Mouse (Mus musculus) yolk sac, embryonic 10.5 days (tissue): ENCODE measurements at regions not wholly inside any gene's neighbourhood (a gene's known extent, or its start where the extent isn't known, plus 50 kb on each side); places are given as distances from the start of the nearest gene placed in this dataset.
"Not testable (repeated sequence)": the region's sequence is repeated elsewhere in the genome, so short reads cannot be mapped to it uniquely, and the experiment has no call there.

Experiments used
- DNase-seq: peaks from one replicate; pipeline ENCODE4 v3.0.0-alpha.2; 2017; ENCODE audit warnings: low spot score

DNA sequence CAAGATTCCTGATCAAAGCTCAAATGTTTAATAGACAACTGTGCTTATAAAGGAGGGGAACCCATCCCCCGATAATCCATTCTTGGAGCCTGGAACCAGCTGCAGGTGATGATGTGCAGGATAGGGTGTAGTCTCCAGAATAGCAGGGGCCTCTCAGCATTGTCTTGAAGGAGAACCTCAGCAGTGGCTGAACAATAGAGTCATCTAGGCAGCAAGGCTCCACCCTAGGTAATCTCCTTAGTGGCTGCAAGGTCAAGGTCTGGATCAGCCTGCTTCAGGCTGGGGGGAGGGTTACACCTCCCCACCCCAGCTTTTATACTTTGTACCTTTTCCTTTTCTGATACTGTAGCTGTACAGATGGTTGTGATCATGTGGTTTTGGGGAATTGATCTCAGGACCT, 116.8 kb upstream of the Mettl4 start:
- no peak for DNase-seq

- peak; percentile 88 for DNase-seq
Measured at GRCm38 (mm10) chr17:94864531-94865318, 114.9 kb upstream of the Mettl4 start.

DNA sequence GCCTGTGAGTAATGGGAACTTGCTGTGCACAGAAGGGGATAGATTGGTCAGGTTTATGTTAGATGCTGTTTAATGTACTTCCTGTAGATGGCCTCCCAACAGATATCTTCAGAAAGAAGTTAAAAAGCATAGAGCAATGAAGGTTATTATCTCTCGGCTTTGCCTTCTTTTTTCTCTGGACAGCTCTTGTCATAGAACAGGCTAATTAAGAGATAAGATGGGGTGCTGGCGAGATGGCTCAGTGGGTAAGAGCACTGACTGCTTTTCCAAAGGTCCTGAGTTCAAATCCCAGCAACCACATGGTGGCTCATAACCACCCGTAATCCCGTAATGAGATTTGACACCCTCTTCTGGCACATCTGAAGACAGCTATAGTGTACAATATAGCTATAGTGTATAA, 104.9 kb upstream of the Mettl4 start:
- not testable (repeated sequence) for DNase-seq

DNA sequence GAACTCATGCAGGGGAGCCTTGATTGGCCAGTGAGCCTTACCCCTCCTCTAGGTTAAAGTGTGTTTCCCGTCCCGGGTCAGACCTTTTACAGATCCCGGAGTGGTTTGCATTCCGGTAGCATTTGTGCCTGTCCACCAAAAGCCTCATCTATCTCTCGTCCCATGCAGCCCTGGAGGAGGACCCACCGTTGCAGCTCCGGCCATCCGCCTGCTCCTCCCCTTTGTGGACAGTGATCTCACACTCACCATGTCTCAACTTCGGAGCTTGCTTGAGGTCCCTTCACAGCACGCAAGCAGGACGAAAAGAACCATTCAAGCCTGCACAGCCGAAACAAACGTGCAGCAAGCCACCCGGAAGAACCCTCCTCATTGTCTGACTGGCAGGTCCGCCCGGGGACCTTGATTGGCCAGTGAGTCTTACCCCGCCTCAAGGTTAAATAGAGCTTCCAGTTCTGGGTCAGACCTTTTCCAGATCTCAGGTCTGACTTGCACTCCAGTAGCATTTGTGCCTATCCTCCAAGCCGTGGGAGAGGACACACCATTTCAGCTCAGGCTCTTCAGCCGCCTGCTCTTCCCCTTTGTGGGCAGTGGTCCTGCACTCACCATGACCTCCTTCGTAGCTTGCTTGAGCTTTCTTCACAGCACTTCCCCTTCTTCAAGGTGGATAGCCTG, 84.8 kb upstream of the Mettl4 start:
- DNase-seq, result peak; percentile 86

- not testable (repeated sequence) for DNase-seq
Measured at GRCm38 (mm10) chr17:94834067-94834445, 84.2 kb upstream of the Mettl4 start.

DNA sequence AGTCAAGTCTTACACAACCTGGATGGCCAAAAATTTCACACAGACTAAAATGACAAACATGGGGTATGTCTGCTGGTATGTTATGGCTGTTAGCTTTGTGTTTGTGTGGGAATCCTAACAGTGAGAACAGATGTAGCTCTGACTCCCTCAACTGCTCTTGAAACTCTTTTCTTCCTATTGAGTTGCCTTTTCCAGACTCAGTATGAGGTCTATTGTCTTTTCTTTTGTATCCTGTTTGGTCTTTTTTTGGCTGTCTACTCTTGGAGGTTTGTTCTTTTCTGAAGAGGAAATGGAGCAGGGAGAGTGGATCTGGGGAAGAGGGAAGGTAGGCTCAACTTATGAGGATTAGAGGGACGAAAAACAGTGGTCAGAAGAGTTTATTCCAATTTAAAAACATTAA, 76.6 kb upstream of the Mettl4 start:
- DNase-seq, result not testable (repeated sequence)

GRCm38 (mm10) chr17:94808758-94809157, 58.9 kb upstream of the Mettl4 start:
- DNase-seq, result no peak
